Mouse (Mus musculus): ENCODE results near the gene Dspp. TPM values are rescaled to one million over a fixed set of nuclear protein-coding genes. Genes with fewer than 3 reads are reported as not detected.
A peak's percentile ranks its signal among the peaks of the same experiment; 100 is the strongest.

Gene Dspp
- total RNA-seq, 2 experiments from 2014 or later = 0.07 to 0.09 TPM

DNA sequence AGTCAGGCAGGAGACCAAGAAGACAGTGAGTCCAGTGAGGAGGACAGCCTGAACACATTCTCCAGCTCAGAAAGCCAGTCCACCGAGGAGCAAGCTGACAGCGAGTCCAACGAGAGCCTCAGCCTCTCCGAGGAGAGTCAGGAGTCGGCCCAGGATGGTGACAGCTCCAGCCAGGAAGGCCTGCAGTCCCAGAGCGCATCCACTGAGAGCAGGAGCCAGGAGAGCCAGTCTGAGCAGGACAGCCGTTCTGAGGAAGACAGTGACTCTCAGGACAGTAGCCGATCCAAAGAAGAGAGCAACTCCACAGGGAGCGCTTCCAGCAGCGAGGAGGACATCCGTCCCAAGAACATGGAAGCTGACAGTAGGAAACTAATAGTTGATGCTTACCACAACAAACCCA lies 42.0 kb downstream of the Dspp start:
- no peak overlapping the region for H3K27ac ChIP-seq
- H3K4me3 ChIP-seq = no peak overlapping the region
- no peak for DNase-seq (ENCODE audit: extremely low spot score in 1 of 2, low spot score in 2 of 2)
- intact Hi-C loops (cut with DNase I) = no loop called here
- TF ChIP-seq CTCF (IDR thresholded peaks at IDR 0.05) = no peak

DNA sequence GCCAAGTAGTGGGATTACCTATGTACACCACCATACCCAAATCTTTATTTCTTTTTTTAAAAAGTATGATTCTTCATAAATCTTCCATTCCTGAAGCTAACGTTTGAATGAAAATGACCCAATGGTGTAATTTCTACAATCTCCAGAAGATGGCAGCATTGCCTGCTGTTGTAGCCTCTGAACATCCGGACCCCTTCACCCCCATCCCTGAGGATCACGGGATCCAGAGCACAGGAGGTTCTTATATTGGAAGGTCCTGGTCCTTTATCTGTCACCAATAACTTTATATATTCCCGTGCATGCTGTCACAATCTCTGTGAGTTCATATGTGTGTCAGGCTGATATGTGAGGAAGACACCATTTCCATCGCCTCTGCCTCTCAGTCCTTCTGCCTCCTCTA lies 48.4 kb downstream of the Dspp start:
- peak; percentile 86 for TF ChIP-seq CTCF (IDR thresholded peaks at IDR 0.05)
- DNase-seq (ENCODE audit: extremely low spot score in 1 of 2, low spot score in 2 of 2) = peak; percentile 24 to 35
- Histone ChIP-seq H3K4me3 (no peak overlapping the region), H3K27ac (no peak overlapping the region)
- intact Hi-C loops (cut with DNase I) = loop anchor here (1.0 to 5.0 kb wide), 5 partner anchors 87 to 228 kb away; no protein-coding TSS in a partner anchor

DNA sequence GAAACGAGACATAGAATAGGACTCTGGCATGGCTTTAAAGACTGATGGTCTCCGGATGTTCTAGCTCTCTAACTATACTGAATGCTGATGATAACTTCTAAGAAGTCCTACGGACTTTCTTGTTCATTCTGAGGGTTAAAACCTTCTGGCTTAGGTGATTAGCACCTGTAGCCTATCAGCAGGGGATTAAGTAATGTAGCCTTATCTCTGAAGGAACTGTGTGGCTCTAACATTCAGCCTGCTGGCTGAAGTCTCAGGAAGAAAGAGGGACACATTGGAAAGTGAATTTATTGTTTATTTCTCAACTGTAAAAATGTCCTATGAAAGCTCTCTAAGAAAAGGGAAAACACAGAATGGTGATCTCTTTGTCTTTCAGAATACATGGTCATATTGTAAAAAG lies 53.8 kb downstream of the Dspp start:
- Histone ChIP-seq H3K4me3 (no peak overlapping the region), H3K27ac (no peak overlapping the region)
- TF ChIP-seq CTCF (IDR thresholded peaks at IDR 0.05) = no peak
- DNase-seq (ENCODE audit: extremely low spot score in 1 of 2, low spot score in 2 of 2) = no peak
- intact Hi-C loops (cut with DNase I) = no loop called here

DNA sequence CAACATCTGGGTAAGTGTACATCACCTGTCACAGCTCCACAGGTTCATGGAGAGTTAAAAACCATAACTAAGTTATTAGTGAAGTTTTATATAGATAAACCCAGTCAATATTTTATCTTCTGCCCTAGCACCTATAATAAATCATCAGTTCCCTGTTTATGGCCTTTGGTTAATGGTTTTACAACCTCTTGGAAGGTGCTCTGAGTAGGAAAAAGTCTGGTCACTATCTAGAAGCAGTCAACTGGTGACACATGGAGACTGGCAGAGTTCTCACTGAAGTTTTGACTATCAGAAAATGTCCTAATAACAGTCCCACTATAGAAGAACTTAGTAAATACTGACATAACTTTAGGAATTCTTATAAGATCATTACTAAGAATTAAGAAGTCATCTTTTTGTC lies 54.2 kb downstream of the Dspp start:
- TF ChIP-seq CTCF (IDR thresholded peaks at IDR 0.05) = no peak
- Histone ChIP-seq H3K27ac (no peak overlapping the region), H3K4me3 (no peak overlapping the region)
- no peak for DNase-seq (ENCODE audit: extremely low spot score in 1 of 2, low spot score in 2 of 2)
- intact Hi-C loops (cut with DNase I) = no loop called here

DNA sequence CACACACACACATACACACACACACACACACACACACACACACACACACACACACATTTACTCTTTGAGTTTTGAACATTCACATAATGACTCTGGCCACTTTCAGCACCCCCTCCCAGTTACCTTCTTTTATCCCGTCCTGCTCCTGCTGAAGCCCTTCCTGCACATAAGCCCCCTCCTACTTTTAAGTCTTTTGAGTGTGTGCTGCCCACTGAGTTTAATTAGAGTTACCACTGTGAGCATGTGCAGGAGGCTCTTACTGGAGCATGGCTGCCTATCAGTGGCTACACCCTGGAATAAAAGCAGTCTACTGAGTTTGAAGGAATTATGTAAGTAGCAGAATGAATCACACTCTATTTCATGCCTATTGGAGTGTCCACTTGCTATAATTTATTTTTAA lies 58.0 kb downstream of the Dspp start:
- TF ChIP-seq CTCF (IDR thresholded peaks at IDR 0.05) = no peak
- Histone ChIP-seq H3K4me3 (no peak overlapping the region), H3K27ac (no peak overlapping the region)
- intact Hi-C loops (cut with DNase I) = no loop called here
- DNase-seq (ENCODE audit: extremely low spot score in 1 of 2, low spot score in 2 of 2) = no peak

Other genes with a start within 250 kb of the Dspp start
- gene Hsd17b13, start 193.3 kb upstream of the Dspp start, total RNA-seq (2021) = under 1 TPM in 1 of 2 experiments, not detected in 1; 0.42 TPM
- gene Hsd17b11, start 148.8 kb upstream of the Dspp start, total RNA-seq (2021) = 10 to 100 TPM; 42.3 to 42.7 TPM
- gene Nudt9, start 124.4 kb upstream of the Dspp start, total RNA-seq (2021) = 10 to 100 TPM; 66.1 to 68.4 TPM
- gene Gm17660, start 93.1 kb upstream of the Dspp start, total RNA-seq (2021) = not detected
- gene Sparcl1, start 57.0 kb upstream of the Dspp start, total RNA-seq (2021) = 1,000 to 10,000 TPM; 1,525 to 1,546 TPM
- gene Dmp1, start 31.9 kb downstream of the Dspp start, total RNA-seq (2021) = 1 to 10 TPM; 6.0 to 6.8 TPM
- gene Ibsp, start 128.5 kb downstream of the Dspp start, total RNA-seq (2021) = under 1 TPM; 0.23 to 0.37 TPM
- not detected for gene Mepe, start 154.6 kb downstream of the Dspp start, total RNA-seq (2021)